Mouse (Mus musculus): ENCODE measurements around the gene Cda.

Cda gene

DNA sequence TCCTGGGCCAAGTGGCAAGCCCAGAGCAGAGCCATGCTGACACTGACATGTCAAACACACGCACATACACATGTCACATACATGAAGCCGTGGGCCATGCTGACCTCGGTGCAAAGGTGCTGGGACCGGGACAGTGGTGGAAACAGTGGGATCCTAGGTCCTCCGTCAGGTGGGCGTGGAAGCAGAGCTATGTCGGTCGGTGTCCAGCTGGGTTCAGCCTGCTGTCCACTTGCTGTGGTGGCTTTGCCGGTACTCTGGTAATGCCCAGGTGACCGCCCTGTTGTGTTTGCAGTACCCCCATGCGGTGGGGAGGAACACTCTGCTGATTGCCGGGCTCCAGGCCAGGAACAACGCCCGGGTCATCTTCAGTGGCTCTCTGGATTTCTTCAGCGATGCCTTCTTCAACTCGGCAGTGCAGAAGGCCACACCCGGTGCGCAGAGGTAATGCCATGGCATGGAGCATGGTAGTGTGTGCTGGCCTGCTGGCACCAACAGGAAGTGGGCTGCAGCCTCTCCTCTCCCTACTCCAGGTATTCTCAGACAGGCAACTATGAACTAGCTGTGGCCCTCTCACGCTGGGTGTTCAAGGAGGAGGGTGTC, 57.4 kb downstream of the Cda start:
- no peak for DNase-seq (ENCODE audit: low spot score in 2 of 2)

DNA sequence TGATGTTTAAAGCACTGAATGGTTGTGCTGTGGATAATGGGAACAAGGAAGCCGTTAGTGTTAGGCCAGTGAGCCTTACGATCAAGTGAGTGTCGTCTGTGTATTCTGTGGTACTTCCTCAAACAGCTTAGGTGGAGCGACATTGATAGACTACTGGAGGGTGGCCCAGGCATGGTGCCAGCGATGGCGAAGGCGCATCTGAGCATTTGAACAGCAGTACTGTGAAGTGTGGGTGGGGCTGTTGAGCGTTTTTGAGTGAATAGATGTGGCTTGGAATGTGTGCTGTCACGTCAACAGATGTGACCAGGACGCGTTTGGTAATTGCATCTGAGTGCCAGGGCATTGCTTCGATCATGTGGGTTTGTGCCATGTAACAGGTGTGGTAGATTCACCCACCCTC, 60.1 kb downstream of the Cda start:
- DNase-seq (ENCODE audit: low spot score in 2 of 2), result no peak

GRCm38 (mm10) chr4:138307025-138307424, 60.8 kb downstream of the Cda start:
- no peak for DNase-seq (ENCODE audit: low spot score in 2 of 2)

DNA sequence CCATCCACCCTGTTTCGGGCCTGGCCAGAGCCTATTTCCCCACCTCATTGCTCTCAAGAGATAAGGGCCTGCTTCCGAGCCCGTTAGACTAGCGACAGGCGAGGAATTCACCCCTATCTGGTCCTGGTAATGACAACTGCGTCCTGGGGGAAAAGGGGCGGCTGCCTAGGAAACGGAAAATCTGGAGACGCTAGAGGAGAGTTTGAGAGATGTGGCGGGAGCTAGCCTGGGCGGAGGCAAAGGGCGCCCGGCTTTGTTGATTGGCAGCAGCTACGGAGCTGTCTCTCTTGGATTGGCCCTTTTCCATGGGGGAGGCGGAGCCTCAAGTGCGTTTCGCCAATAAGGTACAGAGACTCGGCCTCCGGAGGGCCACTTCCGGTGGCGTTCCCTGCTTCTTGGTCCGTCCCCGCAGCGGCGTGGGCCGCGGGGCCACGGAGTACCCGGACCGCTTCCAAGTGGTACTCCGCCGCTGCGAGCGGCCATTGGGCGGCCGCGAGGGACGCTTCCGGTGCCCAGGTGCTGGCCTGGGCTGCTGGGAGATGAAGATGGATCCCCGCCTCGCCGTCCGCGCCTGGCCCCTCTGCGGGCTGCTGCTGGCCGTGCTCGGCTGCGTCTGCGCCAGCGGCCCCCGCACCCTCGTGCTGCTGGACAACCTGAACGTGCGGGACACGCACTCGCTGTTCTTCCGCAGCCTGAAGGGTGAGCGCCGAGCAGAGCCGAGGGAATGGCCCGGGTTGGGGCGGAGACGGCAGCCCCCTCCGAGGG, 63.3 kb downstream of the Cda start, which contains the start of gene Ddost:
Ddost (plus strand) TSS at position 391 of the 765 bp plus-strand sequence.
- peak; percentile 88 to 96 for DNase-seq (ENCODE audit: low spot score in 2 of 2)

GRCm38 (mm10) chr4:138303742-138304141, 64.0 kb downstream of the Cda start:
- DNase-seq (ENCODE audit: low spot score in 2 of 2), result no peak

- no peak for DNase-seq (ENCODE audit: low spot score in 2 of 2)
These were observed 64.8 kb downstream of the Cda start for GRCm38 (mm10) chr4:138303011-138303410.

- no peak for DNase-seq (ENCODE audit: low spot score in 2 of 2)
These were observed 66.5 kb downstream of the Cda start for GRCm38 (mm10) chr4:138301271-138301780.

GRCm38 (mm10) chr4:138293949-138294550, 73.7 kb downstream of the Cda start:
- no peak for DNase-seq (ENCODE audit: low spot score in 2 of 2)

- DNase-seq (ENCODE audit: low spot score in 2 of 2), result no peak
These were observed 74.4 kb downstream of the Cda start for GRCm38 (mm10) chr4:138293261-138293948.

DNA sequence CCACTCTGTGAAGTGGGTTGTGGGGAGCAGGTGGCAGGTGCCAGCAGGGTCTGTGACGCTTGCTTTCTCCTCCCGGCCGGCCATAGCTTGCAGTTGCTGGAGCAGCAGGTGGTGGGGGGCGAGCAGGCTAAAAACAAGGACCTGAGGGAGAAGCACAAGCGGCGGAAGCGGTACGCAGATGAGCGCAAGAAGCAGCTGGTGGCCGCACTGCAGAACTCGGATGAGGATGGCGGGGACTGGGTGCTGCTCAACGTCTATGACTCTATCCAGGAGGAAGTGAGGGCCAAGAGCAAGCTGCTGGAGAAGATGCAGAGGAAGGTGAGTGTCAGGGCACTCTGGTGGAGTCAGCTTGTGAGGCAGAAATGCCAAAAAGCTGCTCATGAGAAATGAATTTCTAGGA, 75.8 kb downstream of the Cda start:
- DNase-seq (ENCODE audit: low spot score in 2 of 2), result no peak

DNA sequence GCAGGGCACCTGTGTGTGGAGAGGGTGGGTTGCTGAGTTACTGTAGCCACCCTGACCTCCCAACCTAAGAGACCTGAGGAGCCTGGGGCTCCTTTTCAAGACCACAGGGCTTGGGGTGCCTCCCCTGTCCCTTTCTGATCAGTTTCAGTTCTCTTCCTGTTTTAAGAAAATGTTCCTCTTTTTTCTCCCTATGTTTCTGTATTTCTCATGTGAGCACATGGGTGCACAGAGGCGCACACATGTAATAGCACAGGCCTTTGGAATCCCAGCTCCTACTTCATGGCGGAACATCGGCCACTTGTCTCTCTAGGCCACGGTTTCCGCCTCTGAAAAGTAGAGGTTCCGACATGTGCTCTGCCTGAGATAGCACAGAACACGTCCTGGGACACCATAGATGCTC, 79.1 kb downstream of the Cda start:
- DNase-seq (ENCODE audit: low spot score in 2 of 2), result no peak

Data from frontal cortex, postnatal 25 days (tissue).